Mouse (Mus musculus): ENCODE measurements around the gene Borcs7. TPM values are rescaled to one million over a fixed set of nuclear protein-coding genes. Genes with fewer than 3 reads are reported as not detected.

Gene Borcs7
- polyA plus RNA-seq (2012; rRNA removed; ENCODE audit: low replicate concordance), result 1.2 and 1.8 TPM in 2 replicates

GRCm38 (mm10) chr19:46689460-46690372 lies at the start of gene Borcs7:
Borcs7 (plus strand) TSS chr19:46689906.

GRCm38 (mm10) chr19:46672766-46673418 lies 16.8 kb upstream of the Borcs7 start, which contains the start of gene Cyp17a1:
Cyp17a1 (minus strand) TSS chr19:46673172.

GRCm38 (mm10) chr19:46707296-46708151 lies 17.8 kb downstream of the Borcs7 start, which contains the start of gene As3mt:
As3mt (plus strand) TSS chr19:46707458.

Other genes with a start within 250 kb of the Borcs7 start
- gene Trim8, start 188.2 kb upstream of the Borcs7 start, polyA plus RNA-seq (2012; rRNA removed; ENCODE audit: low replicate concordance), result 31.9 and 48.8 TPM in 2 replicates
- 2.1 TPM in 2 replicates for gene Arl3, start 116.7 kb upstream of the Borcs7 start, polyA plus RNA-seq (2012; rRNA removed; ENCODE audit: low replicate concordance)
- 0.70 and 1.9 TPM in 2 replicates for gene Sfxn2, start 116.5 kb upstream of the Borcs7 start, polyA plus RNA-seq (2012; rRNA removed; ENCODE audit: low replicate concordance)
- gene Wbp1l, start 90.8 kb upstream of the Borcs7 start, polyA plus RNA-seq (2012; rRNA removed; ENCODE audit: low replicate concordance), result 33.4 and 36.2 TPM in 2 replicates
- gene Cyp17a1, start 16.7 kb upstream of the Borcs7 start, polyA plus RNA-seq (2012; rRNA removed; ENCODE audit: low replicate concordance), result 0.05 and 0.44 TPM in 2 replicates
- 9.6 and 10.5 TPM in 2 replicates for gene As3mt, start 17.6 kb downstream of the Borcs7 start, polyA plus RNA-seq (2012; rRNA removed; ENCODE audit: low replicate concordance)
- 15.2 and 19.3 TPM in 2 replicates for gene Cnnm2, start 71.7 kb downstream of the Borcs7 start, polyA plus RNA-seq (2012; rRNA removed; ENCODE audit: low replicate concordance)